Mouse (Mus musculus) lung, adult 2 months (tissue): ENCODE measurements around the gene Htra3. TPM values are rescaled to one million over a fixed set of nuclear protein-coding genes. Genes with fewer than 3 reads are reported as not detected.

ENCODE experiments used
- DNase-seq: peaks from one replicate; pipeline ENCODE4 v3.0.0; 2022
- H3K4me1 ChIP-seq: fragments of 200-500 bp; 2 replicates; pipeline ENCODE4 v1.6.1; 2011; ENCODE audit warnings: low read length; ENCODE audit not compliant: control insufficient read depth, insufficient read depth
- H3K4me3 ChIP-seq: fragments of 200-500 bp; replicated peaks from 2 replicates; pipeline ENCODE3; 2011; ENCODE audit warnings: low read depth, mild to moderate bottlenecking, control low read depth, low read length; ENCODE audit errors: extremely low read depth
- CTCF ChIP-seq: fragments of 200-500 bp; IDR thresholded peaks from 2 replicates; pipeline ENCODE4 v1.5.1; 2011; ENCODE audit warnings: mild to moderate bottlenecking, low read length, control low read depth; ENCODE audit not compliant: insufficient read depth
- POLR2A ChIP-seq: fragments of 200-500 bp; IDR thresholded peaks from 2 replicates; pipeline ENCODE4 v1.6.1; 2011; ENCODE audit warnings: low read depth, mild to moderate bottlenecking, control low read depth, low read length, borderline replicate concordance; ENCODE audit errors: extremely low read depth
- WGBS: fragments of 180-500 bp; shearing (Covaris S2); methylation state at CpG from one replicate; pipeline ENCODE4 v1.1.7; 2018; 5-methylcytosine and 5-hydroxymethylcytosine counted together
- polyA plus RNA-seq: library from polyadenylated mRNA; depleted of rRNA; stranded (reverse); fragments of >200 nt; gene quantifications from 2 replicates; pipeline ENCODE4 v1.2.3, GENCODE M21; 2012; rRNA removed

The Htra3 gene
- polyA plus RNA-seq = 59.4 and 80.1 TPM in 2 replicates

- TF ChIP-seq POLR2A (no peak), CTCF (no peak)
- Histone ChIP-seq H3K4me3 (peak within 1 kb of the TSS; percentile 32), H3K4me1 (peaks cover under 1% of the 10 kb centered on the region)
- WGBS = 10% methylated on average over 42 of the region's 42 CpGs
- DNase-seq = peak; percentile 30
Observed at GRCm38 (mm10) chr5:35679256-35680155, at the start of gene Htra3. Gene Htra3 (minus strand): TSS chr5:35679782.

- peak; percentile 74 for DNase-seq
- peaks cover 19% of the 10 kb centered on the region for H3K4me1 ChIP-seq
- 13% methylated on average over 11 of the region's 11 CpGs for WGBS
- TF ChIP-seq CTCF = no peak
- peak; percentile 89; the same call in 1 of the 2 replicates for TF ChIP-seq POLR2A
- H3K4me3 ChIP-seq = peak overlapping the region; percentile 73
Observed at GRCm38 (mm10) chr5:35728957-35729460, 49.4 kb upstream of the Htra3 start.

GRCm38 (mm10) chr5:35728344-35728956, 48.9 kb upstream of the Htra3 start:
- peak; percentile 30; the same call in 1 of the 2 replicates for TF ChIP-seq POLR2A
- TF ChIP-seq CTCF = no peak
- Histone ChIP-seq H3K4me3 (peak overlapping the region; percentile 73), H3K4me1 (peaks cover 19% of the 10 kb centered on the region)
- DNase-seq = no peak
- 45% methylated on average over 12 of the region's 12 CpGs for WGBS

GRCm38 (mm10) chr5:35727447-35727846, 47.9 kb upstream of the Htra3 start:
- H3K4me3 ChIP-seq = peak overlapping the region; percentile 33
- peaks cover 23% of the 10 kb centered on the region for H3K4me1 ChIP-seq
- 69% methylated on average over 5 of the region's 5 CpGs for WGBS
- no peak for TF ChIP-seq POLR2A
- peak; percentile 35; the same call in 1 of the 2 replicates for TF ChIP-seq CTCF
- no peak for DNase-seq

GRCm38 (mm10) chr5:35725840-35726239, 46.3 kb upstream of the Htra3 start:
- no peak overlapping the region for H3K4me3 ChIP-seq
- WGBS = 59% methylated on average over 3 of the region's 3 CpGs
- no peak for DNase-seq
- TF ChIP-seq POLR2A (no peak), CTCF (no peak)
- H3K4me1 ChIP-seq = peaks cover 30% of the 10 kb centered on the region

- H3K4me1 ChIP-seq = peaks cover 19% of the 10 kb centered on the region
- WGBS = 45% methylated on average over 5 of the region's 5 CpGs
- DNase-seq = no peak
- no peak overlapping the region for H3K4me3 ChIP-seq
- TF ChIP-seq CTCF = no peak
- TF ChIP-seq POLR2A = no peak
Observed at GRCm38 (mm10) chr5:35723900-35724299, 44.3 kb upstream of the Htra3 start.

- WGBS = 33% methylated on average over 2 of the region's 2 CpGs
- TF ChIP-seq CTCF (no peak), POLR2A (0 out of 2 replicates have a peak, but pooled peaks have one; percentile 27)
- Histone ChIP-seq H3K4me1 (peaks cover 17% of the 10 kb centered on the region), H3K4me3 (no peak overlapping the region)
- DNase-seq = no peak
Observed at GRCm38 (mm10) chr5:35722654-35723053, 43.1 kb upstream of the Htra3 start.

- peaks cover 15% of the 10 kb centered on the region for H3K4me1 ChIP-seq
- no peak overlapping the region for H3K4me3 ChIP-seq
- WGBS = 78% methylated on average over 2 of the region's 2 CpGs
- TF ChIP-seq CTCF = no peak
- no peak for TF ChIP-seq POLR2A
- DNase-seq = no peak
Observed at GRCm38 (mm10) chr5:35721933-35722332, 42.4 kb upstream of the Htra3 start.

- Histone ChIP-seq H3K4me1 (peaks cover 11% of the 10 kb centered on the region), H3K4me3 (no peak overlapping the region)
- TF ChIP-seq POLR2A (no peak), CTCF (no peak)
- no peak for DNase-seq
- WGBS = 92% methylated on average over 1 of the region's 1 CpGs
Observed at GRCm38 (mm10) chr5:35719880-35720279, 40.3 kb upstream of the Htra3 start.
